Mouse (Mus musculus) adipocyte (in vitro differentiated cells): ENCODE data around the gene Enah.

Source experiments
- DNase-seq: peaks from one replicate; pipeline ENCODE4 v3.0.0-alpha.2; 2016; ENCODE audit warnings: low spot score

Enah gene

GRCm38 (mm10) chr1:181847396-181847795 is 172.4 kb downstream of the Enah start:
- no peak for DNase-seq
